Mouse (Mus musculus): ENCODE results near the gene Mrtfb. TPM values are rescaled to one million over a fixed set of nuclear protein-coding genes. Genes with fewer than 3 reads are reported as not detected.
A peak's percentile ranks its signal among the peaks of the same experiment; 100 is the strongest.

The Mrtfb gene
- total RNA-seq, 2 experiments from 2014 or later: 168 to 208 TPM

DNA sequence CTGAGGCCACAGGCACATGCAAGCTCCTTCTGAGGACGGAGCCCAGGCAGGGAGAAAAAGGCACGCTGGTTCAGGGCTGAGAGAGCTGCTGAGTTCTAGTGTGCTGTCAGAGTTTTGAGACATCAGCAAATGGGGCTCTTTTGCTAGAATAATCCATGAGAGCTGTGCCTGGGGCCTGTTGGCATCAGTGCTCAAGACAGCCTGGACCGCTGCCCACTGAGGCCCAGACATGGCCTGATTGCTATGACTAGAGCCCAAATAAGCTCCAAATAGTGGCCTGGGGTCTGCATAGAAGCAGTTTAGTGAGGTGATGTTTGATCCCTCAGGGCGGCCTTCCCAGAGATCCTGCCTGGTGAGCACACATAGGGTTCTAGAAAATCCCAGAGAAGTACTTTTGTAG, 195.7 kb downstream of the Mrtfb start:
- intact Hi-C loops (cut with DNase I): no loop called here

DNA sequence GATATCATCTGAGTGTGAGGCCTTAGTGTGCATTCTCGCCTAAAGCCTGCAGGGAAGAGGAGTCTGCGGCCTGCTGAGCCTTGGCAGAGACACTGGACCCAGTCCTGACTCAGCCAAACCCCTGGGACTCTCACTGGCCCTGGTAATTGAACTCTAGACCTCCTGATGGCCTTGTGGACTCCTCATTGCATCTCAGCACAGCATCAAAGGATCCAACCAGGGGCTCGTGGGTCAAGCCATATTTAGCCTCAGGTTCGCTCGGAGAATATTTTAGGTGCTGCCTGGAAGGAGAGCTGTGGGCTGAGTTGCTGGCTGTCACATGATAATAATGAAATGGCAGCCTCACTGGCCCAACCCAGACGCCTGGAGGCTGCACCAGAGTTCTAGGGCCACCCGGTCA, 196.4 kb downstream of the Mrtfb start:
- no peak for DNase-seq (ENCODE audit: low spot score in 2 of 2)
- intact Hi-C loops (cut with DNase I): no loop called here

More for the DNA sequence above, 195.7 kb downstream of the Mrtfb start:
- no peak for DNase-seq (ENCODE audit: low spot score in 2 of 2)

DNA sequence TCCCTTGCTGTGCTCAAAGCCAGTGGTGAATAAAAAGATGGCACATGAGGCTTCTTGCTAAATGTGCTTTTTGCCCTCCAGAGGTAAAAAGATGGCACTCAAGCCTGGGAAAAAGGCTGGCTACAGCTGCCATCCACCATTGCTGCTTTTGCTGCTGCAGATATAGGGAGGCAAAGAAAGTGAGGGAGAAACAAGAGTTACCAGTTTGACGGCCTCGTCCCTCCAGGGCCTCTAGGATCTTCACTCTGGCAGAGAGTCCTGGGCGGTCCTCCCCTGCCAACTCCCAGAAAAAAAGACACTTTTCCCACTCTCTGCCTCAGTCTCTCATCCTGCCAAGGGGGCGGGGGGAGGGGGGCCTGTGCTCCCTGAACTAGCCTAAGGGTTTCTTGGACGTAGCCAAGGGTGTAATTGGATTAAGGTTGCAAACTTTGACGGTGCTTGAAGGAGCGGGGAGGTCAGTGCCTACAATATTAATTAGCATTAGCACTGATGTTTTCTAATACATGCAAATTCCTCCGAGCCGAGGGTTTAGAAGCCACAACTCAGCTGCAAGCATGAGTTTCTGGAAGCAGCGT, 197.8 kb downstream of the Mrtfb start:
- intact Hi-C loops (cut with DNase I): no loop called here
- DNase-seq (ENCODE audit: low spot score in 2 of 2): no peak

DNA sequence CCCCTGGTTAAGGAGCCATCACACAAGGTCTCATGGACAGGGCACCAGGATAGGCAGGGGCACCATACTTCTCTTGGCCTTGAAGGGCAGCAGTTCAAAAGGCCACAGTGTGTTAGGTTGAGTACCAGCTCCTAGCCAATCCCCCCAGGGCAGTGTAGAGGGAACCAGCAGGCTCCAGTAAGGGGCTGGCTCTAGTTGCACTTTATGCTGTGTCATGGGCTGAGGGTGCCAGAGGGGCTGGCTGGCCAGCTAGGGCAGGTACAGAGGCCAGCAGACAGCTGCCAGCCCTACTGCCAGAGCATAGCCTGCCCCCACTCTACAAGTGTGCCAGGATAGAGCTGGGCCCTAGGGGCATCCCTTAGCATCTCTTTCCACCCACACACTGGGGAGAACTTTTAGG, 199.3 kb downstream of the Mrtfb start:
- intact Hi-C loops (cut with DNase I): no loop called here
- no peak for DNase-seq (ENCODE audit: low spot score in 2 of 2)

DNA sequence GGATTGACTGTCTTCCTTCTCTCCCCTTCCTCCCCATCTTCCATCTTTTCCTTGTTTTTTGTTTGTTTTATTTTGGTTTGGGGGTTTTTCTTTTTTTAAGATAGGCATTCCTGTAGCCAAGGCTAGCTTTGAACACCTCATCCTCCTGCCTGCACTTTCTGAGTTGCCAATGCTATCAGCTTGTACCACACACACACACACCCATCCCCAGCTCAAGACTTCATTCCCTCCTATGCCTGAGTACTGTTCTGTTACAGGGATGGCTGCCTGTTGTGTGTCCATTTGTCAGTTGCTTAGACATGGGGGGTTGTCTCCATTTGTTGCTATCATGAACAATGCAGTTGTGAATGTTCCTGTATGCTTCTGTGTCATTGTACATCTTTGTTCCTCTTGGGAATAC, 202.3 kb downstream of the Mrtfb start:
- intact Hi-C loops (cut with DNase I): no loop called here
- DNase-seq (ENCODE audit: low spot score in 2 of 2): no peak

DNA sequence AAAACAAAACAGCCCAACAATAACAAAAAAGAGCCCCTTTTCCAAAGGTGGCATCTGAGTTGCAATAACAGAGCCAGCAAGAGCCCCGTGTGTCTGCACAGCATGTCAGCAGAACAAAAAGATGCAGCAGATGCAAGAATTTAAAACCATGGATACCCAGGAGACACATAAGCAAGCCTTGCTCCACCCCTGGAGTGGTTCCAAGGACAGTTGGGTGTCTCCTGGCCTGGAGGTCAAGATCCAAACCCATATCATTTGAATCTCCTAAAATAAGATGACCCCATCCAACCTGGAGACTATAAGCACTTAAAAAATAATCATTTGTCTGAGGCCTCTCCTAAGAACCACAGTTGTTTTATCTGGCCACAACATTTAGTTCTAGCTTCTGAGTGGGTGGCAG, 203.8 kb downstream of the Mrtfb start:
- DNase-seq (ENCODE audit: low spot score in 2 of 2): no peak
- intact Hi-C loops (cut with DNase I): no loop called here

DNA sequence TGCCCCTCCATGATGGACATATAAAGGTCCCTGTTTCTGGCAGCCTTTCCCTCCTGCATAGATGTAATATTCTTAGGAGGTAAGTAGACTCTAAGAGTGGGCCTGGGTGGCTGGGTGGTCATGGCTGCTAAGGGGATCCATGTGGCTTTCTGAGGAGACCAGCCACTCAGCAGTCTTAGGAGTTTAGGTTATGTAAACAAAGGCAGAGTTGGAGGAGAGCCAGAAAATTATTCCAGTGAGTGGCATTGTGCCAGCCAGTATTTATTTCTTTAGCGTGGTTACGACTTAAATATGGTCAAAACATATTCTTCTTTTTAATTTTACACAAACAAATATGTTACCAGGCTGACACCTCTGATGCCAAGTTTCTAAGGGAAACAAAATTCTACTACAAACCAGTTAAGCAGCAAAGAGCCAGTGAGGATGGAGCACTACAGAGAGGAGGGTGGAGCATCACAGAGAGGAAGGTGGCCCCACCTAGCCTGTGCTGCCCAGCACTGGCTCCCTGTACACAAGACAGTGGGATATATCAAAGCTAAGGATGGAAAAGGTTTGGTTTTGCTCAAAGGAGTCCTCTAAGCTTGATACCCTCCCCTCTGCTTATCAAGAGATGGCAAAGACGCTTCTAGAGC, 204.6 kb downstream of the Mrtfb start:
- no peak for DNase-seq (ENCODE audit: low spot score in 2 of 2)
- intact Hi-C loops (cut with DNase I): no loop called here

DNA sequence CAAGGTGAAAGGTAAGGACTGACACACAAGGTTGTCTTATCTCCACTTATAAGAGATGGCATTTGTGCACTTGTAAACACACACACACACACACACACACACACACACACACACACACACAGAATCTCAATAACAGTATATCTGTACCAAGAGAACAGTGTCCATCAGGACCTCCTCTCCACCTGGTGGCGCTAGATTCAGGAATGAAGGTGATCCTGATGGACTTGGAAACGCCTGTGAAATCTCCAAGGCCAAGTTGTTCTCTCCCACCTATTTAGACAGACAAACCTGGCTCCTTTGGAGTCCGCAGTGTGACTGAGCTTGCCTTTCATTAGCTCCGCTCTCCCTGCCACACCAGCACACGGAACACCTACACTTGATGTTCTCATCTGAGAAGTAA, 208.4 kb downstream of the Mrtfb start:
- intact Hi-C loops (cut with DNase I): no loop called here
- no peak for DNase-seq (ENCODE audit: low spot score in 2 of 2)

Small RNAs within 50 kb of the gene (microRNA-seq; reads per million reads assigned to microRNA genes)
- gene Mir193b (210 reads per million, percentile 63 among the genes with 10 or more reads in this experiment), gene Mir365-1 (2.3 reads per million)

Other genes starting within 250 kb of the Mrtfb start
- gene Ercc4, start 146.8 kb upstream of the Mrtfb start, total RNA-seq (2021): 10 to 100 TPM; 20.3 to 23.9 TPM

Data from left cerebral cortex, postnatal 36 days (tissue).